Mouse (Mus musculus): ENCODE measurements around the gene Nbea. TPM values are rescaled to one million over a fixed set of nuclear protein-coding genes. Genes with fewer than 3 reads are reported as not detected.

Nbea gene
- total RNA-seq, 1 experiment, result 9.1 TPM

- no peak for DNase-seq (ENCODE audit: low read depth, low spot score)
- H3K9ac ChIP-seq (ENCODE audit: insufficient read depth, low read depth, low read length, poor library complexity, severe bottlenecking), result no peak overlapping the region
- in situ Hi-C loops (cut with MboI; ENCODE audit: low sequenced_read_pairs in 2 of 2, unreplicated experiment in 2 of 2), result no loop called here
- TF ChIP-seq ZC3H11A (IDR thresholded peaks at IDR 0.05; ENCODE audit: borderline replicate concordance, low read depth, low read length) (no peak), ZNF384 (IDR thresholded peaks at IDR 0.05; ENCODE audit: low read depth, low read length) (no peak), MAFK (IDR thresholded peaks at IDR 0.05; ENCODE audit: insufficient read depth, low read depth, low read length) (no peak), CHD2 (IDR thresholded peaks at IDR 0.05; ENCODE audit: low read depth, low read length) (no peak), HCFC1 (IDR thresholded peaks at IDR 0.05; ENCODE audit: borderline replicate concordance, insufficient read depth, low read length) (no peak)
- H3K9me3 ChIP-seq (ENCODE audit: control insufficient read depth, insufficient read depth, low read depth, low read length), result no peaks in the 10 kb centered on the region
- no peaks in the 10 kb centered on the region for H3K4me1 ChIP-seq (ENCODE audit: control insufficient read depth in 2 of 2, insufficient read depth in 2 of 2, low read length in 2 of 2, poor library complexity in 1 of 2)
- no peak overlapping the region for H3K27ac ChIP-seq (ENCODE audit: insufficient read depth, low read depth, low read length, poor library complexity, severe bottlenecking)
- H3K36me3 ChIP-seq (ENCODE audit: control insufficient read depth, insufficient read depth, low read length, poor library complexity, severe bottlenecking), result no peaks in the 10 kb centered on the region
- H3K4me3 ChIP-seq (ENCODE audit: insufficient read depth in 1 of 2, low read depth in 1 of 2, low read length in 2 of 2, poor library complexity in 1 of 2, severe bottlenecking in 1 of 2), result no peak overlapping the region
Observed at GRCm38 (mm10) chr3:55618396-55618795, 565.1 kb downstream of the Nbea start.

DNA sequence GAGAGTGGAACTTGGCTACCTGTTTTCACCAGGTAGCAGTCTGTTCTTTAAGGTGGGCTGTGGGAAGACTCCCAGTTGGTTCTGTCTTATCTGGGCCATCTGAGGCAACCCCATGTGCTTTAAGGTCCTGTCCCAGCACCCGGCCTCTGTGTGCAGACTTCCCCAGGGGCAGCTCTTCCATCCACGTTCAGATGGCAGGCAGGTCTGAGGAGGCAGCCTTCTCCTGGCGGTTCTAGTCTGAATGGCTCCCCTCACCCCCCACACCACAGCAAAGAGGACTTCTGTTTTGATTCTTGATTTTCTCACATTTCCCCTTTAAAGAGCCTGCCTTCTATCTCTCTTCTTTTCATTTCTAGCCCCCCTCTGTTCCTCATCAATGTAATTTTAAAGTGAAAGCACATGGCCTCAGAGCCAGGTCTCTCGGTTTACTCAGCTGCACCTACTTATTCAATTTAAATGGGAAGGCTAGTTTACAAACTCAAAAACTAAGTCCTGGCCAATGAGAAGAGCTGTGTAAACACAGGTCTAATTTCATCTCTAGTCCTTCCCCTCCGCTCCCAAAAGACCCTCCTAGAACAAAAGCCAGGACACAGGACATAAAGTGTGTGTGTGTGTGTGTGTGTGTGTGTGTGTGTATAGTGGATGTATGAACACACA, 570.9 kb downstream of the Nbea start:
- no peaks in the 10 kb centered on the region for H3K36me3 ChIP-seq (ENCODE audit: control insufficient read depth, insufficient read depth, low read length, poor library complexity, severe bottlenecking)
- H3K4me3 ChIP-seq (ENCODE audit: insufficient read depth in 1 of 2, low read depth in 1 of 2, low read length in 2 of 2, poor library complexity in 1 of 2, severe bottlenecking in 1 of 2), result no peak overlapping the region
- H3K9ac ChIP-seq (ENCODE audit: insufficient read depth, low read depth, low read length, poor library complexity, severe bottlenecking), result no peak overlapping the region
- H3K9me3 ChIP-seq (ENCODE audit: control insufficient read depth, insufficient read depth, low read depth, low read length), result no peaks in the 10 kb centered on the region
- no peak overlapping the region for H3K27ac ChIP-seq (ENCODE audit: insufficient read depth, low read depth, low read length, poor library complexity, severe bottlenecking)
- TF ChIP-seq ZC3H11A (IDR thresholded peaks at IDR 0.05; ENCODE audit: borderline replicate concordance, low read depth, low read length) (no peak), ZNF384 (IDR thresholded peaks at IDR 0.05; ENCODE audit: low read depth, low read length) (no peak), MAFK (IDR thresholded peaks at IDR 0.05; ENCODE audit: insufficient read depth, low read depth, low read length) (no peak), CHD2 (IDR thresholded peaks at IDR 0.05; ENCODE audit: low read depth, low read length) (no peak), HCFC1 (IDR thresholded peaks at IDR 0.05; ENCODE audit: borderline replicate concordance, insufficient read depth, low read length) (no peak)
- in situ Hi-C loops (cut with MboI; ENCODE audit: low sequenced_read_pairs in 2 of 2, unreplicated experiment in 2 of 2), result no loop called here
- no peaks in the 10 kb centered on the region for H3K4me1 ChIP-seq (ENCODE audit: control insufficient read depth in 2 of 2, insufficient read depth in 2 of 2, low read length in 2 of 2, poor library complexity in 1 of 2)
- no peak for DNase-seq (ENCODE audit: low read depth, low spot score)

- Histone ChIP-seq H3K4me1 (ENCODE audit: control insufficient read depth in 2 of 2, insufficient read depth in 2 of 2, low read length in 2 of 2, poor library complexity in 1 of 2) (no peaks in the 10 kb centered on the region), H3K4me3 (ENCODE audit: insufficient read depth in 1 of 2, low read depth in 1 of 2, low read length in 2 of 2, poor library complexity in 1 of 2, severe bottlenecking in 1 of 2) (no peak overlapping the region), H3K27ac (ENCODE audit: insufficient read depth, low read depth, low read length, poor library complexity, severe bottlenecking) (no peak overlapping the region), H3K36me3 (ENCODE audit: control insufficient read depth, insufficient read depth, low read length, poor library complexity, severe bottlenecking) (no peaks in the 10 kb centered on the region), H3K9ac (ENCODE audit: insufficient read depth, low read depth, low read length, poor library complexity, severe bottlenecking) (no peak overlapping the region), H3K9me3 (ENCODE audit: control insufficient read depth, insufficient read depth, low read depth, low read length) (no peaks in the 10 kb centered on the region)
- TF ChIP-seq ZC3H11A (IDR thresholded peaks at IDR 0.05; ENCODE audit: borderline replicate concordance, low read depth, low read length) (no peak), ZNF384 (IDR thresholded peaks at IDR 0.05; ENCODE audit: low read depth, low read length) (peak; percentile 78)
- in situ Hi-C loops (cut with MboI; ENCODE audit: low sequenced_read_pairs in 2 of 2, unreplicated experiment in 2 of 2), result no loop called here
- DNase-seq (ENCODE audit: low read depth, low spot score), result no peak
Observed at GRCm38 (mm10) chr3:55612023-55612422, 571.5 kb downstream of the Nbea start.

- Histone ChIP-seq H3K27ac (ENCODE audit: insufficient read depth, low read depth, low read length, poor library complexity, severe bottlenecking) (no peak overlapping the region), H3K4me3 (ENCODE audit: insufficient read depth in 1 of 2, low read depth in 1 of 2, low read length in 2 of 2, poor library complexity in 1 of 2, severe bottlenecking in 1 of 2) (peak overlapping the region in 1 of 2 experiments; percentile 30; a peak in 1 of 4 replicates)
Observed at GRCm38 (mm10) chr3:55610191-55610590, 573.3 kb downstream of the Nbea start.

GRCm38 (mm10) chr3:55600286-55600685, 583.2 kb downstream of the Nbea start:
- DNase-seq (ENCODE audit: low read depth, low spot score), result no peak
- no peaks in the 10 kb centered on the region for H3K4me1 ChIP-seq (ENCODE audit: control insufficient read depth in 2 of 2, insufficient read depth in 2 of 2, low read length in 2 of 2, poor library complexity in 1 of 2)
- no peak overlapping the region for H3K9ac ChIP-seq (ENCODE audit: insufficient read depth, low read depth, low read length, poor library complexity, severe bottlenecking)
- H3K36me3 ChIP-seq (ENCODE audit: control insufficient read depth, insufficient read depth, low read length, poor library complexity, severe bottlenecking), result no peaks in the 10 kb centered on the region
- no peak overlapping the region for H3K27ac ChIP-seq (ENCODE audit: insufficient read depth, low read depth, low read length, poor library complexity, severe bottlenecking)
- TF ChIP-seq ZNF384 (IDR thresholded peaks at IDR 0.05; ENCODE audit: low read depth, low read length) (no peak), ZC3H11A (IDR thresholded peaks at IDR 0.05; ENCODE audit: borderline replicate concordance, low read depth, low read length) (no peak), HCFC1 (IDR thresholded peaks at IDR 0.05; ENCODE audit: borderline replicate concordance, insufficient read depth, low read length) (no peak), MAFK (IDR thresholded peaks at IDR 0.05; ENCODE audit: insufficient read depth, low read depth, low read length) (peak; percentile 66), CHD2 (IDR thresholded peaks at IDR 0.05; ENCODE audit: low read depth, low read length) (no peak)
- no peaks in the 10 kb centered on the region for H3K9me3 ChIP-seq (ENCODE audit: control insufficient read depth, insufficient read depth, low read depth, low read length)
- in situ Hi-C loops (cut with MboI; ENCODE audit: low sequenced_read_pairs in 2 of 2, unreplicated experiment in 2 of 2), result no loop called here
- H3K4me3 ChIP-seq (ENCODE audit: insufficient read depth in 1 of 2, low read depth in 1 of 2, low read length in 2 of 2, poor library complexity in 1 of 2, severe bottlenecking in 1 of 2), result no peak overlapping the region

More at GRCm38 (mm10) chr3:55610191-55610590, 573.3 kb downstream of the Nbea start:
- no peak for DNase-seq (ENCODE audit: low read depth, low spot score)
- TF ChIP-seq ZC3H11A (IDR thresholded peaks at IDR 0.05; ENCODE audit: borderline replicate concordance, low read depth, low read length) (no peak), CHD2 (IDR thresholded peaks at IDR 0.05; ENCODE audit: low read depth, low read length) (no peak), ZNF384 (IDR thresholded peaks at IDR 0.05; ENCODE audit: low read depth, low read length) (no peak), MAFK (IDR thresholded peaks at IDR 0.05; ENCODE audit: insufficient read depth, low read depth, low read length) (no peak), HCFC1 (IDR thresholded peaks at IDR 0.05; ENCODE audit: borderline replicate concordance, insufficient read depth, low read length) (no peak)
- in situ Hi-C loops (cut with MboI; ENCODE audit: low sequenced_read_pairs in 2 of 2, unreplicated experiment in 2 of 2), result no loop called here
- no peaks in the 10 kb centered on the region for H3K4me1 ChIP-seq (ENCODE audit: control insufficient read depth in 2 of 2, insufficient read depth in 2 of 2, low read length in 2 of 2, poor library complexity in 1 of 2)
- no peaks in the 10 kb centered on the region for H3K36me3 ChIP-seq (ENCODE audit: control insufficient read depth, insufficient read depth, low read length, poor library complexity, severe bottlenecking)
- H3K9me3 ChIP-seq (ENCODE audit: control insufficient read depth, insufficient read depth, low read depth, low read length), result no peaks in the 10 kb centered on the region
- H3K9ac ChIP-seq (ENCODE audit: insufficient read depth, low read depth, low read length, poor library complexity, severe bottlenecking), result no peak overlapping the region

Data from ES-E14 (cell line).